Mouse (Mus musculus) spleen, adult 12 weeks (tissue): Measurements from ENCODE around the gene Dlg2.

Experiments used
- DNase-seq: peaks from one replicate; pipeline ENCODE4 v3.0.0; 2022; ENCODE audit warnings: low spot score

The Dlg2 gene

GRCm38 (mm10) chr7:91934881-91935597, 1458.6 kb downstream of the Dlg2 start:
- no peak for DNase-seq

GRCm38 (mm10) chr7:91936193-91936592, 1459.7 kb downstream of the Dlg2 start:
- no peak for DNase-seq

- DNase-seq, result no peak
Observed at GRCm38 (mm10) chr7:91943224-91943623, 1466.8 kb downstream of the Dlg2 start.

GRCm38 (mm10) chr7:91955584-91955983, 1479.1 kb downstream of the Dlg2 start:
- DNase-seq, result no peak

GRCm38 (mm10) chr7:91962956-91963355, 1486.5 kb downstream of the Dlg2 start:
- no peak for DNase-seq

GRCm38 (mm10) chr7:91972970-91973369, 1496.5 kb downstream of the Dlg2 start:
- no peak for DNase-seq

- DNase-seq, result no peak
Observed at GRCm38 (mm10) chr7:92003769-92004455, 1527.4 kb downstream of the Dlg2 start.

- DNase-seq, result no peak
Observed at GRCm38 (mm10) chr7:92005681-92006425, 1529.4 kb downstream of the Dlg2 start.

- DNase-seq, result no peak
Observed at GRCm38 (mm10) chr7:92008702-92009101, 1532.2 kb downstream of the Dlg2 start.

GRCm38 (mm10) chr7:92024928-92025327, 1548.5 kb downstream of the Dlg2 start:
- DNase-seq, result no peak

GRCm38 (mm10) chr7:92025465-92026056, 1549.1 kb downstream of the Dlg2 start:
- no peak for DNase-seq

- DNase-seq, result no peak
Observed at GRCm38 (mm10) chr7:92027049-92027448, 1550.6 kb downstream of the Dlg2 start.

GRCm38 (mm10) chr7:92034256-92034655, 1557.8 kb downstream of the Dlg2 start:
- DNase-seq, result no peak

- no peak for DNase-seq
Observed at GRCm38 (mm10) chr7:92040187-92040586, 1563.7 kb downstream of the Dlg2 start.

GRCm38 (mm10) chr7:92040785-92041411, 1564.4 kb downstream of the Dlg2 start:
- DNase-seq, result no peak

- no peak for DNase-seq
Observed at GRCm38 (mm10) chr7:92044966-92045365, 1568.5 kb downstream of the Dlg2 start.

- no peak for DNase-seq
Observed at GRCm38 (mm10) chr7:92047271-92047670, 1570.8 kb downstream of the Dlg2 start.

- no peak for DNase-seq
Observed at GRCm38 (mm10) chr7:92048876-92049275, 1572.4 kb downstream of the Dlg2 start.

GRCm38 (mm10) chr7:92066851-92067250, 1590.4 kb downstream of the Dlg2 start:
- DNase-seq, result no peak

- no peak for DNase-seq
Observed at GRCm38 (mm10) chr7:92087429-92087828, 1611.0 kb downstream of the Dlg2 start.

GRCm38 (mm10) chr7:92093860-92094259, 1617.4 kb downstream of the Dlg2 start:
- DNase-seq, result no peak

- DNase-seq, result no peak
Observed at GRCm38 (mm10) chr7:92095198-92095597, 1618.7 kb downstream of the Dlg2 start.
